Mouse (Mus musculus): Measurements from ENCODE around the gene Pla2g1b. TPM values are rescaled to one million over a fixed set of nuclear protein-coding genes. Genes with fewer than 3 reads are reported as not detected.

Pla2g1b gene
- polyA plus RNA-seq, 1 experiment from 2014 or later: not detected

- Histone ChIP-seq H3K4me2 (no peak overlapping the region), H3K9ac (no peak overlapping the region), H3K27ac (no peak overlapping the region), H3K4me1 (replicated peaks) (peaks cover 8% of the 10 kb centered on the region; the same call in 1 of the 2 replicates), H3K9me3 (replicated peaks) (no peaks in the 10 kb centered on the region), H3K27me3 (no peaks in the 10 kb centered on the region; the same call in 1 of the 2 replicates), H3K36me3 (no peaks in the 10 kb centered on the region), H3K4me3 (replicated peaks) (no peak overlapping the region)
- DNase-seq (no peak), ATAC-seq (ENCODE audit: low read depth) (no peak)
- 55% methylated on average over 3 of the region's 3 CpGs for WGBS (ENCODE audit: insufficient replicate concordance)
These were observed 16.8 kb upstream of the Pla2g1b start for GRCm38 (mm10) chr5:115449247-115449646.

GRCm38 (mm10) chr5:115450410-115451317 lies 15.4 kb upstream of the Pla2g1b start:
- no peak overlapping the region for H3K4me2 ChIP-seq
- WGBS (ENCODE audit: insufficient replicate concordance): 73% methylated on average over 27 of the region's 27 CpGs
- ATAC-seq (ENCODE audit: low read depth) (0 out of 2 replicates have a peak, but pooled peaks have one; percentile 20), DNase-seq (no peak)
- H3K9me3 ChIP-seq (replicated peaks): no peaks in the 10 kb centered on the region
- H3K36me3 ChIP-seq: no peaks in the 10 kb centered on the region
- no peak overlapping the region for H3K27ac ChIP-seq
- no peaks in the 10 kb centered on the region; the same call in 1 of the 2 replicates for H3K27me3 ChIP-seq
- no peak overlapping the region for H3K9ac ChIP-seq
- H3K4me1 ChIP-seq (replicated peaks): peaks cover 8% of the 10 kb centered on the region; the same call in 1 of the 2 replicates
- H3K4me3 ChIP-seq (replicated peaks): no peak overlapping the region

- Histone ChIP-seq H3K4me3 (replicated peaks) (no peak overlapping the region), H3K4me1 (replicated peaks) (peaks cover 8% of the 10 kb centered on the region; the same call in 1 of the 2 replicates), H3K27me3 (peaks cover 7% of the 10 kb centered on the region; the same call in 1 of the 2 replicates), H3K9me3 (replicated peaks) (no peaks in the 10 kb centered on the region), H3K27ac (no peak overlapping the region), H3K4me2 (no peak overlapping the region), H3K9ac (no peak overlapping the region), H3K36me3 (no peaks in the 10 kb centered on the region)
- 61% methylated on average over 12 of the region's 12 CpGs for WGBS (ENCODE audit: insufficient replicate concordance)
- no peak for ATAC-seq (ENCODE audit: low read depth)
- DNase-seq: no peak
These were observed 11.5 kb upstream of the Pla2g1b start for GRCm38 (mm10) chr5:115454422-115455090.

- 52% methylated on average over 7 of the region's 7 CpGs for WGBS (ENCODE audit: insufficient replicate concordance)
- no peak overlapping the region for H3K9ac ChIP-seq
- peaks cover 7% of the 10 kb centered on the region; the same call in 1 of the 2 replicates for H3K27me3 ChIP-seq
- peaks cover under 1% of the 10 kb centered on the region; the same call in 1 of the 2 replicates for H3K4me1 ChIP-seq (replicated peaks)
- H3K9me3 ChIP-seq (replicated peaks): no peaks in the 10 kb centered on the region
- no peak overlapping the region for H3K4me3 ChIP-seq (replicated peaks)
- no peak overlapping the region for H3K4me2 ChIP-seq
- H3K36me3 ChIP-seq: no peaks in the 10 kb centered on the region
- no peak overlapping the region for H3K27ac ChIP-seq
- ATAC-seq (ENCODE audit: low read depth) (no peak), DNase-seq (no peak)
These were observed 10.2 kb upstream of the Pla2g1b start for GRCm38 (mm10) chr5:115455838-115456237.

GRCm38 (mm10) chr5:115458918-115459317 lies 7.1 kb upstream of the Pla2g1b start:
- Histone ChIP-seq H3K27me3 (peaks cover 7% of the 10 kb centered on the region; the same call in 1 of the 2 replicates), H3K4me1 (replicated peaks) (no peaks in the 10 kb centered on the region), H3K27ac (no peak overlapping the region), H3K36me3 (no peaks in the 10 kb centered on the region), H3K4me2 (no peak overlapping the region), H3K9me3 (replicated peaks) (no peaks in the 10 kb centered on the region), H3K9ac (no peak overlapping the region), H3K4me3 (replicated peaks) (no peak overlapping the region)
- WGBS (ENCODE audit: insufficient replicate concordance): 55% methylated on average over 13 of the region's 13 CpGs
- no peak for ATAC-seq (ENCODE audit: low read depth)
- no peak for DNase-seq

GRCm38 (mm10) chr5:115464408-115465115 lies 1.5 kb upstream of the Pla2g1b start:
- Histone ChIP-seq H3K4me1 (replicated peaks) (peaks cover 8% of the 10 kb centered on the region), H3K27ac (no peak overlapping the region), H3K4me3 (replicated peaks) (no peak overlapping the region), H3K4me2 (no peak overlapping the region), H3K9ac (no peak overlapping the region), H3K36me3 (no peaks in the 10 kb centered on the region), H3K27me3 (0 out of 2 replicates have a peak, but pooled peaks cover 3% of the 10 kb centered on the region), H3K9me3 (replicated peaks) (no peaks in the 10 kb centered on the region)
- ATAC-seq (ENCODE audit: low read depth) (no peak), DNase-seq (no peak)
- WGBS (ENCODE audit: insufficient replicate concordance): 65% methylated on average over 18 of the region's 18 CpGs

- Histone ChIP-seq H3K4me1 (replicated peaks) (peaks cover 16% of the 10 kb centered on the region), H3K4me3 (replicated peaks) (no peak overlapping the region), H3K27ac (no peak overlapping the region), H3K9ac (no peak overlapping the region), H3K4me2 (no peak overlapping the region), H3K9me3 (replicated peaks) (no peaks in the 10 kb centered on the region), H3K27me3 (peaks cover 17% of the 10 kb centered on the region; the same call in 1 of the 2 replicates), H3K36me3 (no peaks in the 10 kb centered on the region)
- ATAC-seq (ENCODE audit: low read depth): no peak
- DNase-seq: no peak
- 61% methylated on average over 6 of the region's 6 CpGs for WGBS (ENCODE audit: insufficient replicate concordance)
These were observed 3.7 kb downstream of the Pla2g1b start for GRCm38 (mm10) chr5:115469791-115470190.

- H3K9me3 ChIP-seq (replicated peaks): no peaks in the 10 kb centered on the region
- H3K27ac ChIP-seq: no peak overlapping the region
- ATAC-seq (ENCODE audit: low read depth) (no peak), DNase-seq (no peak)
- no peaks in the 10 kb centered on the region for H3K36me3 ChIP-seq
- peaks cover 22% of the 10 kb centered on the region for H3K4me1 ChIP-seq (replicated peaks)
- peaks cover 21% of the 10 kb centered on the region; the same call in 1 of the 2 replicates for H3K27me3 ChIP-seq
- no peak overlapping the region for H3K9ac ChIP-seq
- peak overlapping the region; percentile 12 for H3K4me2 ChIP-seq
- H3K4me3 ChIP-seq (replicated peaks): no peak overlapping the region
- 30% methylated on average over 20 of the region's 20 CpGs for WGBS (ENCODE audit: insufficient replicate concordance)
These were observed 4.9 kb downstream of the Pla2g1b start for GRCm38 (mm10) chr5:115470766-115471531.

- Histone ChIP-seq H3K4me1 (replicated peaks) (peaks cover 20% of the 10 kb centered on the region), H3K4me3 (replicated peaks) (no peak overlapping the region), H3K27me3 (peaks cover 18% of the 10 kb centered on the region; the same call in 1 of the 2 replicates), H3K4me2 (no peak overlapping the region), H3K9me3 (replicated peaks) (no peaks in the 10 kb centered on the region), H3K9ac (no peak overlapping the region), H3K36me3 (no peaks in the 10 kb centered on the region), H3K27ac (no peak overlapping the region)
- no peak for DNase-seq
- WGBS (ENCODE audit: insufficient replicate concordance): 54% methylated on average over 10 of the region's 10 CpGs
- ATAC-seq (ENCODE audit: low read depth): no peak
These were observed 7.1 kb downstream of the Pla2g1b start for GRCm38 (mm10) chr5:115473191-115473590.

GRCm38 (mm10) chr5:115474174-115474828 lies 8.2 kb downstream of the Pla2g1b start:
- Histone ChIP-seq H3K9ac (no peak overlapping the region), H3K9me3 (replicated peaks) (no peaks in the 10 kb centered on the region), H3K36me3 (no peaks in the 10 kb centered on the region), H3K4me1 (replicated peaks) (peaks cover 20% of the 10 kb centered on the region), H3K27me3 (peaks cover 18% of the 10 kb centered on the region; the same call in 1 of the 2 replicates), H3K27ac (no peak overlapping the region), H3K4me2 (0 out of 2 replicates have a peak overlapping the region, but pooled peaks have one; percentile 12), H3K4me3 (replicated peaks) (peak overlapping the region; percentile 8; the same call in 1 of the 2 replicates)
- DNase-seq (no peak), ATAC-seq (ENCODE audit: low read depth) (no peak)
- 47% methylated on average over 22 of the region's 22 CpGs for WGBS (ENCODE audit: insufficient replicate concordance)
